Mouse (Mus musculus): Measurements from ENCODE around the gene Prr5.

- TF ChIP-seq POLR2AphosphoS5 (IDR thresholded peaks at IDR 0.05; ENCODE audit: insufficient replicate concordance, low read depth, low read length), result no peak
- no peak for TF ChIP-seq CTCF (IDR thresholded peaks at IDR 0.05; ENCODE audit: low read depth, low read length)
- no peak for TF ChIP-seq GATA1 (IDR thresholded peaks at IDR 0.05; ENCODE audit: borderline replicate concordance, low read length)
- no peak for TF ChIP-seq GATA2 (IDR thresholded peaks at IDR 0.05; ENCODE audit: borderline replicate concordance, low read depth, low read length)
Observed at GRCm38 (mm10) chr15:84696021-84696420, 26.6 kb downstream of the Prr5 start.
